8 mouse cellular contexts compared by ENCODE assay signal in the genomic region with DNA sequence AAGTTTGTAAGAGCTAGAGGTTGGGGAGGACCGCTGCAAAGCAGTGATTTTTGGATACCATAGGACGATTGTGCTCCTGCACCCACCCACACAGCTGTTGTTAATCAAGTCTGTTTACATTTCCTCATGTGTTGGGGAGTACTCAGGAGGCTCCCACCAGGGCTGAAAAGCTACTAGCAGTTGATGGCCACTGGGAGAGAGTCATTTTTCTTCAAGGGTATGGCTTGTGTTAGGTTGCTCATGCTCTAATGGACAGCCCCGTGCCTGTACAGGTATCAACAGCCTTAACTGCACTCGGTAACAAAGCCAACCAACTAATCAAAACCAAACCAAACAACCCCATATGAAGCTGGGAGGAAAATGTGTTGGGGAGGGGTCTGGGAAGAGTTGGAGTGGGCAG. TPM values are rescaled to one million over a fixed set of nuclear protein-coding genes. Genes with fewer than 3 reads are reported as not detected.
DNase-seq lines count a peak whose midpoint lies in the region; ATAC-seq and TF ChIP-seq lines count a peak whose summit lies in the region.

No protein-coding gene starts in this region.

- no peak overlapping the region for H3K9ac ChIP-seq in liver, embryonic 16.5 days (ENCODE audit: low read depth, low read length)

- H3K36me3 ChIP-seq in liver, embryonic 16.5 days (ENCODE audit: control insufficient read depth, insufficient read depth): no peaks in the 10 kb centered on the region

- no peak overlapping the region for H3K4me3 ChIP-seq in layer of hippocampus, adult 2 months
- no peak overlapping the region for H3K4me3 ChIP-seq in liver, embryonic 16.5 days (ENCODE audit: low read depth, low read length)

- WGBS in liver, embryonic 16.5 days (ENCODE audit: insufficient replicate concordance): 50% methylated on average over 4 of the region's 4 CpGs

- H3K9me3 ChIP-seq in liver, embryonic 16.5 days (replicated peaks; ENCODE audit: control insufficient read depth, low read length): no peaks in the 10 kb centered on the region

- H3K27ac ChIP-seq in layer of hippocampus, adult 2 months: peak overlapping the region; percentile 93
- H3K27ac ChIP-seq in liver, embryonic 16.5 days (ENCODE audit: low read length): peak overlapping the region; percentile 76; the same call in 1 of the 2 replicates

- TF ChIP-seq CTCF in layer of hippocampus, adult 2 months (conservative IDR thresholded peaks at IDR 0.05): no peak

- no peaks in the 10 kb centered on the region; the same call in 1 of the 2 replicates for H3K4me1 ChIP-seq in liver, embryonic 16.5 days (ENCODE audit: control insufficient read depth, low read depth, low read length)

- peak overlapping the region; percentile 40 for H3K4me2 ChIP-seq in liver, embryonic 16.5 days (ENCODE audit: low read depth, low read length)

- no peak for ATAC-seq in liver, embryonic 16.5 days (ENCODE audit: low read depth)

- H3K27me3 ChIP-seq in liver, embryonic 16.5 days (ENCODE audit: control insufficient read depth, insufficient read depth, low read depth, low read length): no peaks in the 10 kb centered on the region

- DNase-seq in layer of hippocampus, adult 2 months (ENCODE audit: low spot score in 2 of 2): no peak
- DNase-seq in layer of hippocampus, postnatal 36 days: no peak
- DNase-seq in embryo, embryonic 11.5 days (ENCODE audit: low read depth, low spot score): peak; percentile 4
- DNase-seq in forelimb bud, embryonic 11.5 days (ENCODE audit: low read depth, low spot score): peak; percentile 47
- no peak for DNase-seq in spleen, postnatal 4 days (ENCODE audit: low spot score in 2 of 2)
- DNase-seq in spleen, postnatal 14 days (ENCODE audit: low spot score in 2 of 2): no peak
- no peak for DNase-seq in thymus, postnatal 10 days (ENCODE audit: low spot score in 2 of 2)

RNA-seq across cellular contexts. Expression of gene Selenop, which starts 1.1 kb away (rescaled TPM):
- total RNA-seq in layer of hippocampus, adult 2 months (2021): 100 to 1,000 TPM; 292 to 295 TPM
- 100 to 1,000 TPM; 304 to 338 TPM for total RNA-seq in layer of hippocampus, postnatal 36 days (2021)
- polyA plus RNA-seq in liver, embryonic 16.5 days (2015; fragmentation: Nextera tagmentation; extraction: Ambion mirVana): 1,030 and 1,155 TPM in 2 replicates

RNA-seq across cellular contexts. Expression of gene Ccdc152, which starts 33.8 kb away (rescaled TPM):
- not detected for total RNA-seq in layer of hippocampus, adult 2 months (2021)
- not detected for total RNA-seq in layer of hippocampus, postnatal 36 days (2021)
- 0.98 and 1.2 TPM in 2 replicates for polyA plus RNA-seq in liver, embryonic 16.5 days (2015; fragmentation: Nextera tagmentation; extraction: Ambion mirVana)

Comparison
In these comparisons a context has a peak if more than half of its experiments do, and no peak if none do; other contexts are left out.
1. DNase-seq: peak in embryo, embryonic 11.5 days (single experiment) and forelimb bud, embryonic 11.5 days (single experiment); none in layer of hippocampus, adult 2 months (0 of 2), layer of hippocampus, postnatal 36 days (0 of 2), spleen, postnatal 4 days (0 of 2), spleen, postnatal 14 days (0 of 2) and thymus, postnatal 10 days (0 of 2).